Mouse (Mus musculus): ENCODE data around the gene Rin3. TPM values are rescaled to one million over a fixed set of nuclear protein-coding genes. Genes with fewer than 3 reads are reported as not detected.

Rin3 gene
- polyA plus RNA-seq, 1 experiment from 2014 or later = 5.0 TPM

GRCm38 (mm10) chr12:102372322-102372721 is 89.5 kb downstream of the Rin3 start:
- no peak overlapping the region for H3K9ac ChIP-seq (ENCODE audit: low read depth, low read length)
- H3K4me3 ChIP-seq (ENCODE audit: low read depth, low read length) = no peak overlapping the region
- no peaks in the 10 kb centered on the region for H3K27me3 ChIP-seq (ENCODE audit: control insufficient read depth, insufficient read depth, low read length)
- ATAC-seq (ENCODE audit: low FRiP score) (no peak), DNase-seq (ENCODE audit: low spot score) (no peak)
- H3K4me2 ChIP-seq (replicated peaks; ENCODE audit: low read depth, low read length) = no peak overlapping the region
- H3K27ac ChIP-seq (ENCODE audit: low read depth, low read length) = no peak overlapping the region
- H3K9me3 ChIP-seq (ENCODE audit: control insufficient read depth, low read length) = no peaks in the 10 kb centered on the region
- no peaks in the 10 kb centered on the region for H3K36me3 ChIP-seq (ENCODE audit: control insufficient read depth, insufficient read depth, low read length)
- no peaks in the 10 kb centered on the region for H3K4me1 ChIP-seq (replicated peaks; ENCODE audit: control insufficient read depth, insufficient read depth, low read length)
- 71% methylated on average over 3 of the region's 3 CpGs for WGBS

GRCm38 (mm10) chr12:102382180-102382579 is 99.3 kb downstream of the Rin3 start:
- no peaks in the 10 kb centered on the region for H3K27me3 ChIP-seq (ENCODE audit: control insufficient read depth, insufficient read depth, low read length)
- no peak overlapping the region for H3K4me2 ChIP-seq (replicated peaks; ENCODE audit: low read depth, low read length)
- WGBS = 85% methylated on average over 8 of the region's 8 CpGs
- no peak overlapping the region for H3K9ac ChIP-seq (ENCODE audit: low read depth, low read length)
- no peak for ATAC-seq (ENCODE audit: low FRiP score)
- no peak overlapping the region for H3K4me3 ChIP-seq (ENCODE audit: low read depth, low read length)
- H3K9me3 ChIP-seq (ENCODE audit: control insufficient read depth, low read length) = no peaks in the 10 kb centered on the region
- H3K36me3 ChIP-seq (ENCODE audit: control insufficient read depth, insufficient read depth, low read length) = no peaks in the 10 kb centered on the region
- H3K4me1 ChIP-seq (replicated peaks; ENCODE audit: control insufficient read depth, insufficient read depth, low read length) = no peaks in the 10 kb centered on the region
- H3K27ac ChIP-seq (ENCODE audit: low read depth, low read length) = no peak overlapping the region
- DNase-seq (ENCODE audit: low spot score) = no peak

GRCm38 (mm10) chr12:102383288-102383687 is 100.4 kb downstream of the Rin3 start:
- no peaks in the 10 kb centered on the region for H3K36me3 ChIP-seq (ENCODE audit: control insufficient read depth, insufficient read depth, low read length)

GRCm38 (mm10) chr12:102384819-102385218 is 102.0 kb downstream of the Rin3 start:
- no peak overlapping the region for H3K9ac ChIP-seq (ENCODE audit: low read depth, low read length)
- ATAC-seq (ENCODE audit: low FRiP score) = peak; percentile 22; the same call in 1 of the 2 replicates
- H3K4me2 ChIP-seq (replicated peaks; ENCODE audit: low read depth, low read length) = no peak overlapping the region

More at GRCm38 (mm10) chr12:102383288-102383687, 100.4 kb downstream of the Rin3 start:
- Histone ChIP-seq H3K4me2 (replicated peaks; ENCODE audit: low read depth, low read length) (no peak overlapping the region), H3K27me3 (ENCODE audit: control insufficient read depth, insufficient read depth, low read length) (no peaks in the 10 kb centered on the region), H3K27ac (ENCODE audit: low read depth, low read length) (no peak overlapping the region), H3K9me3 (ENCODE audit: control insufficient read depth, low read length) (no peaks in the 10 kb centered on the region), H3K9ac (ENCODE audit: low read depth, low read length) (no peak overlapping the region), H3K4me3 (ENCODE audit: low read depth, low read length) (no peak overlapping the region), H3K4me1 (replicated peaks; ENCODE audit: control insufficient read depth, insufficient read depth, low read length) (no peaks in the 10 kb centered on the region)
- no peak for ATAC-seq (ENCODE audit: low FRiP score)
- 85% methylated on average over 9 of the region's 9 CpGs for WGBS
- DNase-seq (ENCODE audit: low spot score) = no peak

GRCm38 (mm10) chr12:102387219-102387917 is 104.5 kb downstream of the Rin3 start:
- Histone ChIP-seq H3K27me3 (ENCODE audit: control insufficient read depth, insufficient read depth, low read length) (no peaks in the 10 kb centered on the region), H3K9me3 (ENCODE audit: control insufficient read depth, low read length) (no peaks in the 10 kb centered on the region), H3K27ac (ENCODE audit: low read depth, low read length) (no peak overlapping the region), H3K36me3 (ENCODE audit: control insufficient read depth, insufficient read depth, low read length) (no peaks in the 10 kb centered on the region), H3K4me2 (replicated peaks; ENCODE audit: low read depth, low read length) (no peak overlapping the region), H3K4me1 (replicated peaks; ENCODE audit: control insufficient read depth, insufficient read depth, low read length) (no peaks in the 10 kb centered on the region), H3K4me3 (ENCODE audit: low read depth, low read length) (no peak overlapping the region), H3K9ac (ENCODE audit: low read depth, low read length) (no peak overlapping the region)
- 47% methylated on average over 16 of the region's 16 CpGs for WGBS
- ATAC-seq (ENCODE audit: low FRiP score) (peak; percentile 72), DNase-seq (ENCODE audit: low spot score) (peak; percentile 89)

More at GRCm38 (mm10) chr12:102384819-102385218, 102.0 kb downstream of the Rin3 start:
- Histone ChIP-seq H3K4me1 (replicated peaks; ENCODE audit: control insufficient read depth, insufficient read depth, low read length) (no peaks in the 10 kb centered on the region), H3K4me3 (ENCODE audit: low read depth, low read length) (no peak overlapping the region), H3K9me3 (ENCODE audit: control insufficient read depth, low read length) (no peaks in the 10 kb centered on the region), H3K27me3 (ENCODE audit: control insufficient read depth, insufficient read depth, low read length) (no peaks in the 10 kb centered on the region), H3K36me3 (ENCODE audit: control insufficient read depth, insufficient read depth, low read length) (no peaks in the 10 kb centered on the region), H3K27ac (ENCODE audit: low read depth, low read length) (no peak overlapping the region)
- DNase-seq (ENCODE audit: low spot score) = peak; percentile 67
- 32% methylated on average over 3 of the region's 3 CpGs for WGBS

- Histone ChIP-seq H3K27ac (ENCODE audit: low read depth, low read length) (no peak overlapping the region), H3K27me3 (ENCODE audit: control insufficient read depth, insufficient read depth, low read length) (0 out of 2 replicates have a peak, but pooled peaks cover 5% of the 10 kb centered on the region), H3K4me1 (replicated peaks; ENCODE audit: control insufficient read depth, insufficient read depth, low read length) (no peaks in the 10 kb centered on the region), H3K36me3 (ENCODE audit: control insufficient read depth, insufficient read depth, low read length) (no peaks in the 10 kb centered on the region), H3K9me3 (ENCODE audit: control insufficient read depth, low read length) (no peaks in the 10 kb centered on the region), H3K9ac (ENCODE audit: low read depth, low read length) (no peak overlapping the region), H3K4me3 (ENCODE audit: low read depth, low read length) (no peak overlapping the region), H3K4me2 (replicated peaks; ENCODE audit: low read depth, low read length) (no peak overlapping the region)
- DNase-seq (ENCODE audit: low spot score) (no peak), ATAC-seq (ENCODE audit: low FRiP score) (no peak)
- WGBS = 25% methylated on average over 8 of the region's 8 CpGs
These were observed 107.2 kb downstream of the Rin3 start for GRCm38 (mm10) chr12:102390042-102390441.

- Histone ChIP-seq H3K4me2 (replicated peaks; ENCODE audit: low read depth, low read length) (no peak overlapping the region), H3K9me3 (ENCODE audit: control insufficient read depth, low read length) (no peaks in the 10 kb centered on the region), H3K27ac (ENCODE audit: low read depth, low read length) (no peak overlapping the region), H3K27me3 (ENCODE audit: control insufficient read depth, insufficient read depth, low read length) (0 out of 2 replicates have a peak, but pooled peaks cover 7% of the 10 kb centered on the region), H3K36me3 (ENCODE audit: control insufficient read depth, insufficient read depth, low read length) (no peaks in the 10 kb centered on the region), H3K9ac (ENCODE audit: low read depth, low read length) (no peak overlapping the region), H3K4me1 (replicated peaks; ENCODE audit: control insufficient read depth, insufficient read depth, low read length) (peaks cover 2% of the 10 kb centered on the region), H3K4me3 (ENCODE audit: low read depth, low read length) (no peak overlapping the region)
- DNase-seq (ENCODE audit: low spot score) = no peak
- WGBS = 82% methylated on average over 2 of the region's 2 CpGs
- ATAC-seq (ENCODE audit: low FRiP score) = no peak
These were observed 108.3 kb downstream of the Rin3 start for GRCm38 (mm10) chr12:102391109-102391508.

GRCm38 (mm10) chr12:102391982-102392381 is 109.1 kb downstream of the Rin3 start:
- WGBS = 69% methylated on average over 4 of the region's 4 CpGs
- 0 out of 2 replicates have a peak, but pooled peaks cover 7% of the 10 kb centered on the region for H3K27me3 ChIP-seq (ENCODE audit: control insufficient read depth, insufficient read depth, low read length)
- H3K27ac ChIP-seq (ENCODE audit: low read depth, low read length) = no peak overlapping the region
- no peaks in the 10 kb centered on the region for H3K36me3 ChIP-seq (ENCODE audit: control insufficient read depth, insufficient read depth, low read length)
- H3K9ac ChIP-seq (ENCODE audit: low read depth, low read length) = no peak overlapping the region
- DNase-seq (ENCODE audit: low spot score) (peak; percentile 43), ATAC-seq (ENCODE audit: low FRiP score) (no peak)
- peaks cover 4% of the 10 kb centered on the region for H3K4me1 ChIP-seq (replicated peaks; ENCODE audit: control insufficient read depth, insufficient read depth, low read length)
- no peak overlapping the region for H3K4me2 ChIP-seq (replicated peaks; ENCODE audit: low read depth, low read length)
- no peaks in the 10 kb centered on the region for H3K9me3 ChIP-seq (ENCODE audit: control insufficient read depth, low read length)
- H3K4me3 ChIP-seq (ENCODE audit: low read depth, low read length) = no peak overlapping the region

- peaks cover 4% of the 10 kb centered on the region for H3K4me1 ChIP-seq (replicated peaks; ENCODE audit: control insufficient read depth, insufficient read depth, low read length)
- no peaks in the 10 kb centered on the region for H3K36me3 ChIP-seq (ENCODE audit: control insufficient read depth, insufficient read depth, low read length)
- ATAC-seq (ENCODE audit: low FRiP score) = no peak
- H3K4me2 ChIP-seq (replicated peaks; ENCODE audit: low read depth, low read length) = no peak overlapping the region
- no peak for DNase-seq (ENCODE audit: low spot score)
- peaks cover 9% of the 10 kb centered on the region; the same call in 1 of the 2 replicates for H3K27me3 ChIP-seq (ENCODE audit: control insufficient read depth, insufficient read depth, low read length)
- WGBS = 92% methylated on average over 7 of the region's 7 CpGs
- no peak overlapping the region for H3K4me3 ChIP-seq (ENCODE audit: low read depth, low read length)
- no peaks in the 10 kb centered on the region for H3K9me3 ChIP-seq (ENCODE audit: control insufficient read depth, low read length)
- no peak overlapping the region for H3K27ac ChIP-seq (ENCODE audit: low read depth, low read length)
- no peak overlapping the region for H3K9ac ChIP-seq (ENCODE audit: low read depth, low read length)
These were observed 111.6 kb downstream of the Rin3 start for GRCm38 (mm10) chr12:102394496-102394895.

All from hindbrain, embryonic 11.5 days (tissue).